Mouse (Mus musculus) heart, adult 18-20 months (tissue): ENCODE results near the gene Abcd3. TPM values are rescaled to one million over a fixed set of nuclear protein-coding genes. Genes with fewer than 3 reads are reported as not detected.

Experiments used
- DNase-seq, 2 experiments: peaks; one replicate each; pipeline ENCODE4 v3.0.0; 2021 to 2022; ENCODE audit warnings: mixed read lengths in 1 of 2
- total RNA-seq, 2 experiments: library from RNA; stranded (reverse); gene quantifications; 2 replicates each; pipeline ENCODE4 v1.2.3; 2021

Abcd3 gene
- total RNA-seq, 2 experiments from 2014 or later = 78.1 to 93.1 TPM

DNA sequence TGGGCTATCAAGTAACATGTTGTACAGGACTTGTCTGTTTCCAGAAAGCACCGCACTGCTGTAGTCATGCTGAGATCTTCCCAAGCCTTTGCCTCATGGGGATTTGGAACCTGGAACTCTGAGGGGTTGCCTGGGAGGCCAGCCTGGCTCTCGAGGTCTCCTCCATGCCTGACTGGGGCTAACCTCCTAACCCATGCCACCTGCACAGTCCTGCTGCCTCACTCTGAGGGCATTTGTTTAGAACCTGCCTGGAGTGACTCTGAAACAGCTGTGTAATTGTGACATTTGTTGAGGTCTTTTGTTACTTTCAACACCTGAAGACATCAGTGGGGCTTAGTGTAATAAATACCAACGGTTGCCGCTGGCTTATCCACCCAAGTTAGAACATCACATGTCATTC, 102.9 kb downstream of the Abcd3 start:
- no peak for DNase-seq

DNA sequence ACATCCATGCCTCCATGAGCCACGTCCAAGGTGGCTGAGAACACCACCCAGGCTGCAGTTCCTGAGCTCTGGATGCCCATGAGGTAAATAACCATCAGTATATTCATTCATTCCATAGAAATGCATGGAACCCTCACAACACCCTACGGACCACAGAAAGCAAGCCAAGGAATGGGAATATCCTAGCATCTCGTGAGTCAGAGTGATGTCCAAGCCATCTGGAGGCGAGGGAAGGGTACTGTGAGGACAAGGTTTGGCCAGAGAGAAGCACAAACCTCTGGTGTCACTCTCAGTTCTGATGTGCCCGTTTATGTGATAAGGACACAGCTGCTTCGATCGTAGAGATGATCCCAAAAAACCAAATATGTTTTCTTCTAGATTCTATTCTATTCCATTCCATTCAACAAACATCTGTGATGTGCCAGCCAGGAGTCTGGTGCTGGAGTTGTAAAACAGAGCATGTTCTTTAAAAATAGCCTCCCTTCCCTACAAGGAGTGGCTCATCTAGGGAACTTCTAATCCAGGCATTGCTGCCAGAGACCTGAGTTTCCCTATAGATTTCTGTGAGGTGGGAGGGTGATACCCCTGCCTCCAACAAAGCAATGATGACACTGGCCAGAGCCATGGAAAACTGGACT, 104.1 kb downstream of the Abcd3 start:
- no peak for DNase-seq

Other genes with a start within 250 kb of the Abcd3 start
- gene 4930432M17Rik, start 144.5 kb downstream of the Abcd3 start, total RNA-seq = not detected
- gene F3, start 91.8 kb downstream of the Abcd3 start, total RNA-seq = 10 to 100 TPM; 19.7 to 24.8 TPM
- gene Arhgap29, start 137.2 kb upstream of the Abcd3 start, total RNA-seq = 10 to 100 TPM; 34.8 to 41.2 TPM
- gene Abca4, start 229.1 kb upstream of the Abcd3 start, total RNA-seq = 1 to 10 TPM; 1.7 to 2.1 TPM